Mouse (Mus musculus): ENCODE measurements at regions not wholly inside any gene's neighbourhood (a gene's known extent, or its start where the extent isn't known, plus 50 kb on each side); places are given as distances from the start of the nearest gene placed in this dataset.
A peak's percentile ranks its signal among the peaks of the same experiment; 100 is the strongest.

DNA sequence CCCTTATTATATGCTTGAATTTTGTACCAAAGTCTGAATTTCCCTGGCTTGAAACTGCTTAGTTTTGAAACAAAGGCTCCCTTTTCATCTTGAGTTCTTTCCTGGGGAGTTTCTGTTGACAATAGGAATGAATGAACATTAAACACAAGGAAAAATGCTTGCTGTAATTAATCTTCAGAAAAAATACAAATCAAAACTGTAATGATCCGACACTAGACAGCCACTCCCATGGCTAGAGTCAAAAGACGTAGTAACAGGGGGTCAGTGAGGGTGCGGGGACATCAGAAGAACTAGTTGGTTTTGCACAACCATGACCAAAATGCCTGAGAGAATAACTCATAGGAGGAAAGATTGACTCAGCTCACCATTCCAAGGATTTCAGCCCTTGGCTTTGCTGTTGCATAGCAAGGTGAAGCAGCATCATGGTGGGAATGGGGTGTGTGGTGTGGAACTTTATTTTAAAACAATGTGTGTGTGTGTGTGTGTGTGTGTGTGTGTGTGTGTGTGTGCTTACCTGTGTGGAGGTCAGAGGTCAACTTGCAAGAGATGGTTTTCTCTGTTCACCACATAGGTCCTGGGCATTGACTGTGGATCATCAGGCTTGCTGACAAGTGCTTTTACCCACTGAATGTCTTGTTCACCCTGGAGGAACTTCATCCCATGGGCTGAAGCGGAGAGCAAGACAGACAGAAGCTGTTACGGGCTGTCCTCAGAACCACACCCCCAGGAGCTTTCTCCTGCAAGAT, 63.2 kb upstream of the Agps start:
- H3K4me3 ChIP-seq (replicated peaks; ENCODE audit: low read length) = no peak overlapping the region
- no peaks in the 10 kb centered on the region for H3K27me3 ChIP-seq (ENCODE audit: insufficient read depth, low read length)
- H3K9me3 ChIP-seq (ENCODE audit: low read length) = no peaks in the 10 kb centered on the region
- no peaks in the 10 kb centered on the region for H3K36me3 ChIP-seq (ENCODE audit: insufficient read depth, low read length)
- H3K4me1 ChIP-seq (replicated peaks; ENCODE audit: low read depth, low read length) = peaks cover 54% of the 10 kb centered on the region
- no peak for TF ChIP-seq POU5F1 (IDR thresholded peaks at IDR 0.05; ENCODE audit: borderline replicate concordance, low read length)
- TF ChIP-seq CTCF (conservative IDR thresholded peaks at IDR 0.05; ENCODE audit: low read length) = no peak
- TF ChIP-seq NANOG (IDR thresholded peaks at IDR 0.05; ENCODE audit: borderline replicate concordance, low read length) = no peak

DNA sequence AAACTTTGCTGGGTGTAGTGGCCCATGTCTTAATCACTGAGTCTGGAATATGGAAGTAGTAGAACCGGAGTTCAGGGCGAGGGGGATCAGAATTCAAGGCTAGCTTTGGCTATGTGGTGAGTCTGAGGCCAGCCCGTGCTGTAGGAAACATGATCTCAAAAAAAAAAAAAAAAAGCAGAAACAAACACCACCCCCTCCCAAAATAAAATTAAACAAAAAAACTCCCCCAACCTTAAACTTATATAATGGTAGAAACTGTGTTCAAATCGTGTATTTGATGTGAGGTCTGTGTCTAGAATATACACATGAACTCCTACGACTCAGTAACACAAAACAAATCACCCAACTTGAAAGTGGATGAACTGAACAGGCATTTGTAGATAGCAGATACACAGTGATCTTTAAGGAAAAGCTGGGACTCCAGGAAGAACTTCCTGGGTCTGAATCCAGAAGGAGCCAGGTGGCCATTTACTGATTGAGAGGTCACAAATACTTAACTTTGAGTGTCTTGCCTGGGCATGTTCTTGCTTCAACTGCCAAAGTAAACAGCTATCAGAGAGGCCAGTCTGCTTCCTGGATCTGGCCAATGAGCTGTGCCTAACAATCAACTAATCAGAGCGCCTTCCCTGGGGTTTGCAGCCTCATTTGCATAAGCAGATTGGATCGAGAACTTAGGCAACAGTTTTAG, 63.6 kb upstream of the Nfe2l2 start:
- TF ChIP-seq POU5F1 (IDR thresholded peaks at IDR 0.05; ENCODE audit: borderline replicate concordance, low read length) = no peak
- TF ChIP-seq CTCF (conservative IDR thresholded peaks at IDR 0.05; ENCODE audit: low read length) = no peak
- peak; percentile 59 for TF ChIP-seq NANOG (IDR thresholded peaks at IDR 0.05; ENCODE audit: borderline replicate concordance, low read length)
- no peaks in the 10 kb centered on the region for H3K36me3 ChIP-seq (ENCODE audit: insufficient read depth, low read length)
- H3K4me1 ChIP-seq (replicated peaks; ENCODE audit: low read depth, low read length) = peaks cover 54% of the 10 kb centered on the region

DNA sequence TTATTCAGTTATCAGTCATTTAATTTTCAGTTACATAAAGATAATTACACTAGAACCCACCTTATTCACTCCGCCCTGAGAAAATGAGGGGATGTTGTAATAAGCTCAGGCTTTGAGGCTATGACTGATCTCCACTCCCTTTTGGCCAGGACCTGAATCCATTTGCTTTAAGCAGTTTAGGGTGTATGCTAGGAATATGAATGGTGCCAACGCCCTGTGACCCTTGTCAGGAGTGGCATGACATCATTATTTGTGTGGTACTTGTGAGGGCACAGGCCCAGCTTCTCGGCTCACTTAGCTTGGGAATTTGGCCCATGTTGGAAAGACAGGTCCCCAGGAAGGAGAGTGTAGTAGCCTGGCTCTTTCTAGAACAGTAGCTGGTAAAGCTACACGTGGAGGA, 61.0 kb upstream of the Nfe2l2 start:
- H3K9me3 ChIP-seq (ENCODE audit: low read length) = no peaks in the 10 kb centered on the region
- H3K4me3 ChIP-seq (replicated peaks; ENCODE audit: low read length) = no peak overlapping the region
- no peaks in the 10 kb centered on the region for H3K27me3 ChIP-seq (ENCODE audit: insufficient read depth, low read length)
- H3K4me1 ChIP-seq (replicated peaks; ENCODE audit: low read depth, low read length) = peaks cover 65% of the 10 kb centered on the region
- TF ChIP-seq CTCF (conservative IDR thresholded peaks at IDR 0.05; ENCODE audit: low read length) (no peak), NANOG (IDR thresholded peaks at IDR 0.05; ENCODE audit: borderline replicate concordance, low read length) (no peak), POU5F1 (IDR thresholded peaks at IDR 0.05; ENCODE audit: borderline replicate concordance, low read length) (no peak)
- H3K36me3 ChIP-seq (ENCODE audit: insufficient read depth, low read length) = no peaks in the 10 kb centered on the region

More for the DNA sequence above, 63.6 kb upstream of the Nfe2l2 start:
- H3K9me3 ChIP-seq (ENCODE audit: low read length) = no peaks in the 10 kb centered on the region
- H3K4me3 ChIP-seq (replicated peaks; ENCODE audit: low read length) = no peak overlapping the region
- H3K27me3 ChIP-seq (ENCODE audit: insufficient read depth, low read length) = no peaks in the 10 kb centered on the region

DNA sequence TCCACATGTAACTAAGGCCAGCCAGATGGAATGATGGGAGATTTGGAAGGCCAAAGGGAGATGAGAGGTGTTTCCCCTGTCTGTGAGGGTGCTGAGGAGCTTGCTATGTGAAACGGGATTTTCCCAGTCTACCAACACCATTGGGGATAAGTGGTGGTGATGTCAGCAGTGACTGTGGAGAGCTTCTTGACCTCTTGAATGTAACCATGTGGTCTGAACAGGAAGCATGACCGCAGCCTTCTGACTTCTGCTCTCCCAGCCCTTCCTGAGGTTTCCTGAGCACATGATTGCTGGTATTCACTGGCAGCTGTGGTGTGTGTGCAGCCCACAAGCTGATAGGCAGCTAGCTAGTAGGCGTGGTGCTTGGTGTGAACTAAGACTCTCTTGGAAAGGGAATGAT, 58.8 kb upstream of the Nfe2l2 start:
- peaks cover 72% of the 10 kb centered on the region for H3K4me1 ChIP-seq (replicated peaks; ENCODE audit: low read depth, low read length)
- TF ChIP-seq POU5F1 (IDR thresholded peaks at IDR 0.05; ENCODE audit: borderline replicate concordance, low read length) = no peak
- no peak for TF ChIP-seq NANOG (IDR thresholded peaks at IDR 0.05; ENCODE audit: borderline replicate concordance, low read length)
- no peak for TF ChIP-seq CTCF (conservative IDR thresholded peaks at IDR 0.05; ENCODE audit: low read length)
- no peaks in the 10 kb centered on the region for H3K36me3 ChIP-seq (ENCODE audit: insufficient read depth, low read length)
- H3K4me3 ChIP-seq (replicated peaks; ENCODE audit: low read length) = no peak overlapping the region
- H3K9me3 ChIP-seq (ENCODE audit: low read length) = no peaks in the 10 kb centered on the region
- no peaks in the 10 kb centered on the region for H3K27me3 ChIP-seq (ENCODE audit: insufficient read depth, low read length)

DNA sequence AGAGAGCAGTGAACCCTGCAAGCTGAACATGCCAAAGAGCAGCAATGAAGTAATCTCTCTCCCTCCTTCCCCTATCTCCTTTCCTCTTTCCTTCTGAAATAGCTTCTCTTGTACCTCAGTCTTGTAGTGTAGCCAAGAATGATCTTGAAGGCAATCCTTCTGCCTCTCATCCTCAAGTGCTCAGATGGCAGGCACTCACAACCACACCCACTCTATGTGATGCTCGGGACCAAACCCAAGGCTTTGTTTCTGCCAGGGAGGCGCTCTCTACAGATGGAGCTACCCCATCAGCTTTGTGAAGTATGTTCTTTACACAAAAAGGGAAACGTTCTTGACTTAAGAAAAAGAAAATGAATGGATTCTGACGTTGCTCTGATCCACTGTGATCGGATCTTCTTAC, 57.6 kb upstream of the Nfe2l2 start:
- Histone ChIP-seq H3K4me3 (replicated peaks; ENCODE audit: low read length) (no peak overlapping the region), H3K36me3 (ENCODE audit: insufficient read depth, low read length) (no peaks in the 10 kb centered on the region), H3K9me3 (ENCODE audit: low read length) (no peaks in the 10 kb centered on the region), H3K4me1 (replicated peaks; ENCODE audit: low read depth, low read length) (peaks cover 72% of the 10 kb centered on the region), H3K27me3 (ENCODE audit: insufficient read depth, low read length) (no peaks in the 10 kb centered on the region)
- TF ChIP-seq CTCF (conservative IDR thresholded peaks at IDR 0.05; ENCODE audit: low read length) (no peak), POU5F1 (IDR thresholded peaks at IDR 0.05; ENCODE audit: borderline replicate concordance, low read length) (no peak), NANOG (IDR thresholded peaks at IDR 0.05; ENCODE audit: borderline replicate concordance, low read length) (no peak)

DNA sequence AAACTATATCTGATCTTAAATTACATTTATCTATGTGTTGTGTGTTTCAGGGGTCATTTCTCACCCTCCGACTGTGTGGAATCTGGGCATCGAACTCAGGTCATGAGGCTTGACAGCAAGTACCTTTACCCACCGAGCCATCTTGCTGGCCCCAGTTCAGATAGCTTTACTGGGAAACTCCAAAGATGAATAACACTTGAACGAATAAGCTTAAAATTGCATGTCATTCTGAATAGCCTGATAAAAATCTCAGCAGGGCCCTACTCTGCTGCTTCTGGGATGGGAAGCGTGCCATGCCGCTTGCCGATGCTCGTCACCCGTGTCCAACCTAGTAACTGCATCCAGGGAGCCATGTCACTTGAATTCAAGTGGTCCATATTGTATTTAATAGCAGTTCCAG, 57.2 kb upstream of the Nfe2l2 start:
- no peak overlapping the region for H3K4me3 ChIP-seq (replicated peaks; ENCODE audit: low read length)
- H3K9me3 ChIP-seq (ENCODE audit: low read length) = no peaks in the 10 kb centered on the region
- TF ChIP-seq NANOG (IDR thresholded peaks at IDR 0.05; ENCODE audit: borderline replicate concordance, low read length) = no peak
- TF ChIP-seq POU5F1 (IDR thresholded peaks at IDR 0.05; ENCODE audit: borderline replicate concordance, low read length) = no peak
- TF ChIP-seq CTCF (conservative IDR thresholded peaks at IDR 0.05; ENCODE audit: low read length) = no peak
- no peaks in the 10 kb centered on the region for H3K27me3 ChIP-seq (ENCODE audit: insufficient read depth, low read length)
- no peaks in the 10 kb centered on the region for H3K36me3 ChIP-seq (ENCODE audit: insufficient read depth, low read length)
- H3K4me1 ChIP-seq (replicated peaks; ENCODE audit: low read depth, low read length) = peaks cover 71% of the 10 kb centered on the region

DNA sequence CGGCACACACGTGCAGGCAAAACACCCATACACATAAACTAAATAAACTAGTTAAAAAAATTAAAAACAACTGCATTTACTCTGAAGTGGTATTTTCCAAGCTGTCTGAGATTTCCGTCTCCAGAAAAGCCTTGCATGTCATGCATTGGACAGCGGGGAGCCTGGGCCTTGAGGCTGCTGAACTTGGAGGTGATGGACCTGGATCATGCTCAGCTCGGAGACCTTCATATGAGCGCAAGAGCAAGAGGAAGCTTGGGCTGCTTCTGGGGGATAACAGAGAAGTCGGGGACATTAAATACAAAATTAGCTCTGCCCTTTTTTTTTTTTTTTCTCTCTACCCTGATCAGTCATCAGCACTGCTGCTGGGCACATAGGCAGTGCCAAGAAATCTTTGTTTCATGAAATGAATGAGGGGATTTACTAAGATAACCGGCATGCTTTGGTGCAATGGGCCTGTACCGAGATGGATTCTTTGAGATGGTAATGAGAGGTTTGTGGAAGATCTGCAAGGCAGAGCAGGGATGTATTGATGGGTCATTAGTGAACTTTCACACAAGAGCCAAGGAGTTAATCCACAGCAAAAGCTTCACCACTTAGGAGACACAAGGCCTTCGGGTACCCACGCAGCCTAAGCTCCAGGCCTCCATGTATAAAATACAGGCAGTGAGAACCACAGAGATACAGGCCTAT, 54.9 kb upstream of the Nfe2l2 start:
- Histone ChIP-seq H3K4me3 (replicated peaks; ENCODE audit: low read length) (no peak overlapping the region), H3K4me1 (replicated peaks; ENCODE audit: low read depth, low read length) (peaks cover 69% of the 10 kb centered on the region), H3K9me3 (ENCODE audit: low read length) (no peaks in the 10 kb centered on the region), H3K27me3 (ENCODE audit: insufficient read depth, low read length) (no peaks in the 10 kb centered on the region), H3K36me3 (ENCODE audit: insufficient read depth, low read length) (no peaks in the 10 kb centered on the region)
- TF ChIP-seq NANOG (IDR thresholded peaks at IDR 0.05; ENCODE audit: borderline replicate concordance, low read length) (no peak), CTCF (conservative IDR thresholded peaks at IDR 0.05; ENCODE audit: low read length) (no peak), POU5F1 (IDR thresholded peaks at IDR 0.05; ENCODE audit: borderline replicate concordance, low read length) (no peak)

DNA sequence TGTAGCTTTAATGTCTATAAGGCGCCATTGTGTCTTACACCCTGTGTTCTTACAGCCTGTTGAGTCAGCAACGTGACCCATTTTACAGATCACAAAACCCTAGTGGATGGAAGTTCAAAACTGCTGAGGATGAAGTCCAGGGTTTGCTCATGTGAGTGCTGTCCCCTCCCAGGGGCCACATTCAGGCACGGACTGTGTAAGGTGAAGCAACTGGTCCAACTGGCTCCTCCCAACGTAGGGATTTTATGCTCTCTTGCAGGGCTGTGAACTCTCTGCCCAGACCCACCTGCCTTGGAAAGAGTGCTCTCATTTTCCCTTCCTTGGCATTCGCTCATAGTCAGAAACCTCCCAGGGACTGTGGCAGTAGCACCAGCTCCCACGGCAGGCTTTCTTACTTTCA, 53.8 kb upstream of the Nfe2l2 start:
- Histone ChIP-seq H3K4me3 (replicated peaks; ENCODE audit: low read length) (no peak overlapping the region), H3K36me3 (ENCODE audit: insufficient read depth, low read length) (no peaks in the 10 kb centered on the region), H3K27me3 (ENCODE audit: insufficient read depth, low read length) (no peaks in the 10 kb centered on the region), H3K4me1 (replicated peaks; ENCODE audit: low read depth, low read length) (peaks cover 69% of the 10 kb centered on the region), H3K9me3 (ENCODE audit: low read length) (no peaks in the 10 kb centered on the region)
- no peak for TF ChIP-seq NANOG (IDR thresholded peaks at IDR 0.05; ENCODE audit: borderline replicate concordance, low read length)
- TF ChIP-seq POU5F1 (IDR thresholded peaks at IDR 0.05; ENCODE audit: borderline replicate concordance, low read length) = no peak
- no peak for TF ChIP-seq CTCF (conservative IDR thresholded peaks at IDR 0.05; ENCODE audit: low read length)

All from E14TG2a.4 (cell line).